Mouse (Mus musculus): ENCODE results near the gene Ptges. TPM values are rescaled to one million over a fixed set of nuclear protein-coding genes. Genes with fewer than 3 reads are reported as not detected.
A peak's percentile ranks its signal among the peaks of the same experiment; 100 is the strongest.

Gene Ptges
- polyA plus RNA-seq, 2 experiments: 0.10 to 0.19 TPM

GRCm38 (mm10) chr2:30962570-30963254, 33.0 kb upstream of the Ptges start:
- Histone ChIP-seq H3K36me3 (replicated peaks; ENCODE audit: control insufficient read depth, insufficient read depth, low read depth) (peaks cover 60% of the 10 kb centered on the region), H3K4me3 (ENCODE audit: insufficient read depth in 1 of 2, low read depth in 2 of 2, low read length in 2 of 2) (no peak overlapping the region), H3K9me3 (ENCODE audit: control insufficient read depth, low read length) (no peaks in the 10 kb centered on the region), H3K27me3 (ENCODE audit: control insufficient read depth, insufficient read depth, low read length) (no peaks in the 10 kb centered on the region), H3K4me2 (ENCODE audit: low read depth) (no peak overlapping the region), H3K9ac (replicated peaks) (no peak overlapping the region), H3K4me1 (replicated peaks; ENCODE audit: control insufficient read depth in 2 of 2, insufficient read depth in 2 of 2, low read length in 1 of 2) (peaks cover 7 to 15% of the 10 kb centered on the region in 2 experiments; a peak in 3 of 4 replicates), H3K27ac (no peak overlapping the region)
- TF ChIP-seq CTCF (IDR thresholded peaks at IDR 0.05; ENCODE audit: low read depth) (no peak), EP300 (IDR thresholded peaks at IDR 0.05; ENCODE audit: low read depth) (no peak)
- WGBS (ENCODE audit: insufficient replicate concordance): 74% methylated on average over 11 of the region's 11 CpGs
- no peak for ATAC-seq (ENCODE audit: insufficient read depth)
- no peak for DNase-seq (ENCODE audit: low read depth in 3 of 3, low spot score in 3 of 3)

GRCm38 (mm10) chr2:30959856-30960255, 30.2 kb upstream of the Ptges start:
- H3K4me2 ChIP-seq (ENCODE audit: low read depth): no peak overlapping the region
- H3K4me1 ChIP-seq (replicated peaks; ENCODE audit: control insufficient read depth in 2 of 2, insufficient read depth in 2 of 2, low read length in 1 of 2): peaks cover 3 to 9% of the 10 kb centered on the region in 2 experiments; a peak in 2 of 4 replicates
- TF ChIP-seq CTCF (IDR thresholded peaks at IDR 0.05; ENCODE audit: low read depth) (no peak), EP300 (IDR thresholded peaks at IDR 0.05; ENCODE audit: low read depth) (no peak)
- H3K36me3 ChIP-seq (replicated peaks; ENCODE audit: control insufficient read depth, insufficient read depth, low read depth): peaks cover 78% of the 10 kb centered on the region
- H3K27me3 ChIP-seq (ENCODE audit: control insufficient read depth, insufficient read depth, low read length): no peaks in the 10 kb centered on the region
- no peak overlapping the region for H3K9ac ChIP-seq (replicated peaks)
- no peaks in the 10 kb centered on the region for H3K9me3 ChIP-seq (ENCODE audit: control insufficient read depth, low read length)
- ATAC-seq (ENCODE audit: insufficient read depth) (no peak), DNase-seq (ENCODE audit: low read depth in 3 of 3, low spot score in 3 of 3) (no peak)
- no peak overlapping the region for H3K27ac ChIP-seq
- H3K4me3 ChIP-seq (ENCODE audit: insufficient read depth in 1 of 2, low read depth in 2 of 2, low read length in 2 of 2): no peak overlapping the region
- 46% methylated on average over 5 of the region's 5 CpGs for WGBS (ENCODE audit: insufficient replicate concordance)

GRCm38 (mm10) chr2:30958726-30959125, 29.1 kb upstream of the Ptges start:
- TF ChIP-seq CTCF (IDR thresholded peaks at IDR 0.05; ENCODE audit: low read depth): no peak
- TF ChIP-seq EP300 (IDR thresholded peaks at IDR 0.05; ENCODE audit: low read depth): peak; percentile 37; the same call in 1 of the 2 replicates
- Histone ChIP-seq H3K4me1 (replicated peaks; ENCODE audit: control insufficient read depth in 2 of 2, insufficient read depth in 2 of 2, low read length in 1 of 2) (peaks cover 8 to 19% of the 10 kb centered on the region in 2 experiments; a peak in 3 of 4 replicates), H3K4me2 (ENCODE audit: low read depth) (no peak overlapping the region), H3K27me3 (ENCODE audit: control insufficient read depth, insufficient read depth, low read length) (no peaks in the 10 kb centered on the region), H3K4me3 (ENCODE audit: insufficient read depth in 1 of 2, low read depth in 2 of 2, low read length in 2 of 2) (no peak overlapping the region), H3K36me3 (replicated peaks; ENCODE audit: control insufficient read depth, insufficient read depth, low read depth) (peaks cover 75% of the 10 kb centered on the region), H3K27ac (no peak overlapping the region), H3K9ac (replicated peaks) (no peak overlapping the region), H3K9me3 (ENCODE audit: control insufficient read depth, low read length) (no peaks in the 10 kb centered on the region)
- 76% methylated on average over 14 of the region's 14 CpGs for WGBS (ENCODE audit: insufficient replicate concordance)
- no peak for DNase-seq (ENCODE audit: low read depth in 3 of 3, low spot score in 3 of 3)
- peak; percentile 42 for ATAC-seq (ENCODE audit: insufficient read depth)

GRCm38 (mm10) chr2:30957511-30957910, 27.8 kb upstream of the Ptges start:
- H3K4me3 ChIP-seq (ENCODE audit: insufficient read depth in 1 of 2, low read depth in 2 of 2, low read length in 2 of 2): no peak overlapping the region
- H3K27me3 ChIP-seq (ENCODE audit: control insufficient read depth, insufficient read depth, low read length): no peaks in the 10 kb centered on the region
- DNase-seq (ENCODE audit: low read depth in 3 of 3, low spot score in 3 of 3): no peak
- no peak overlapping the region for H3K27ac ChIP-seq
- H3K9ac ChIP-seq (replicated peaks): no peak overlapping the region
- H3K36me3 ChIP-seq (replicated peaks; ENCODE audit: control insufficient read depth, insufficient read depth, low read depth): peaks cover 66% of the 10 kb centered on the region
- H3K4me2 ChIP-seq (ENCODE audit: low read depth): no peak overlapping the region
- WGBS (ENCODE audit: insufficient replicate concordance): 76% methylated on average over 4 of the region's 4 CpGs
- no peaks in the 10 kb centered on the region for H3K9me3 ChIP-seq (ENCODE audit: control insufficient read depth, low read length)
- H3K4me1 ChIP-seq (replicated peaks; ENCODE audit: control insufficient read depth in 2 of 2, insufficient read depth in 2 of 2, low read length in 1 of 2): peaks cover 10 to 20% of the 10 kb centered on the region in 2 experiments; a peak in 3 of 4 replicates
- ATAC-seq (ENCODE audit: insufficient read depth): no peak
- TF ChIP-seq EP300 (IDR thresholded peaks at IDR 0.05; ENCODE audit: low read depth): no peak

GRCm38 (mm10) chr2:30954797-30955196, 25.1 kb upstream of the Ptges start:
- TF ChIP-seq EP300 (IDR thresholded peaks at IDR 0.05; ENCODE audit: low read depth) (no peak), CTCF (IDR thresholded peaks at IDR 0.05; ENCODE audit: low read depth) (peak; percentile 20)
- Histone ChIP-seq H3K27ac (no peak overlapping the region), H3K9me3 (ENCODE audit: control insufficient read depth, low read length) (no peaks in the 10 kb centered on the region), H3K27me3 (ENCODE audit: control insufficient read depth, insufficient read depth, low read length) (no peaks in the 10 kb centered on the region), H3K4me3 (ENCODE audit: insufficient read depth in 1 of 2, low read depth in 2 of 2, low read length in 2 of 2) (peak overlapping the region; percentile 14 to 73; a peak in 3 of 4 replicates), H3K4me2 (ENCODE audit: low read depth) (peak overlapping the region; percentile 93), H3K9ac (replicated peaks) (peak overlapping the region; percentile 14), H3K36me3 (replicated peaks; ENCODE audit: control insufficient read depth, insufficient read depth, low read depth) (peaks cover 42% of the 10 kb centered on the region), H3K4me1 (replicated peaks; ENCODE audit: control insufficient read depth in 2 of 2, insufficient read depth in 2 of 2, low read length in 1 of 2) (peaks cover 10 to 23% of the 10 kb centered on the region in 2 experiments; a peak in 3 of 4 replicates)
- no peak for ATAC-seq (ENCODE audit: insufficient read depth)
- 52% methylated on average over 6 of the region's 6 CpGs for WGBS (ENCODE audit: insufficient replicate concordance)
- no peak for DNase-seq (ENCODE audit: low read depth in 3 of 3, low spot score in 3 of 3)
